Mouse (Mus musculus): Measurements from ENCODE around the gene Gstp2. TPM values are rescaled to one million over a fixed set of nuclear protein-coding genes. Genes with fewer than 3 reads are reported as not detected.

Gene Gstp2
- polyA plus RNA-seq, 1 experiment: not detected

- TF ChIP-seq GATA1 (IDR thresholded peaks at IDR 0.05; ENCODE audit: low read length): no peak
Measured at GRCm38 (mm10) chr19:4055947-4056693, 10.3 kb upstream of the Gstp2 start.

- TF ChIP-seq GATA1 (IDR thresholded peaks at IDR 0.05; ENCODE audit: low read length): no peak
Measured at GRCm38 (mm10) chr19:4055216-4055946, 9.6 kb upstream of the Gstp2 start.

- TF ChIP-seq GATA1 (IDR thresholded peaks at IDR 0.05; ENCODE audit: low read length): no peak
Measured at GRCm38 (mm10) chr19:4054613-4055012, 8.8 kb upstream of the Gstp2 start.

GRCm38 (mm10) chr19:4052516-4053030 is 6.8 kb upstream of the Gstp2 start:
- TF ChIP-seq GATA1 (IDR thresholded peaks at IDR 0.05; ENCODE audit: low read length): no peak

- no peak for TF ChIP-seq GATA1 (IDR thresholded peaks at IDR 0.05; ENCODE audit: low read length)
Measured at GRCm38 (mm10) chr19:4051741-4052515, 6.1 kb upstream of the Gstp2 start.

- TF ChIP-seq GATA1 (IDR thresholded peaks at IDR 0.05; ENCODE audit: low read length): no peak
Measured at GRCm38 (mm10) chr19:4051016-4051415, 5.2 kb upstream of the Gstp2 start.

GRCm38 (mm10) chr19:4047859-4048258 is 2.0 kb upstream of the Gstp2 start:
- no peak for TF ChIP-seq GATA1 (IDR thresholded peaks at IDR 0.05; ENCODE audit: low read length)

GRCm38 (mm10) chr19:4046866-4047254 is 1.0 kb upstream of the Gstp2 start:
- TF ChIP-seq GATA1 (IDR thresholded peaks at IDR 0.05; ENCODE audit: low read length): no peak

GRCm38 (mm10) chr19:4042124-4042523 is 3.7 kb downstream of the Gstp2 start:
- TF ChIP-seq GATA1 (IDR thresholded peaks at IDR 0.05; ENCODE audit: low read length): no peak

GRCm38 (mm10) chr19:4037788-4038232 is 8.0 kb downstream of the Gstp2 start, which contains the start of gene Gstp1:
Gstp1 (minus strand) TSS chr19:4037985.
- TF ChIP-seq GATA1 (IDR thresholded peaks at IDR 0.05; ENCODE audit: low read length): no peak

- no peak for TF ChIP-seq GATA1 (IDR thresholded peaks at IDR 0.05; ENCODE audit: low read length)
Measured at GRCm38 (mm10) chr19:4036327-4037045, 9.3 kb downstream of the Gstp2 start.

GRCm38 (mm10) chr19:4033742-4034141 is 12.1 kb downstream of the Gstp2 start:
- TF ChIP-seq GATA1 (IDR thresholded peaks at IDR 0.05; ENCODE audit: low read length): no peak

- TF ChIP-seq GATA1 (IDR thresholded peaks at IDR 0.05; ENCODE audit: low read length): no peak
Measured at GRCm38 (mm10) chr19:4033298-4033697, 12.5 kb downstream of the Gstp2 start.

GRCm38 (mm10) chr19:4032668-4033067 is 13.2 kb downstream of the Gstp2 start:
- no peak for TF ChIP-seq GATA1 (IDR thresholded peaks at IDR 0.05; ENCODE audit: low read length)

- no peak for TF ChIP-seq GATA1 (IDR thresholded peaks at IDR 0.05; ENCODE audit: low read length)
Measured at GRCm38 (mm10) chr19:4027576-4027975, 18.2 kb downstream of the Gstp2 start.
